Mouse (Mus musculus) mammary gland, adult 2 months (tissue): ENCODE data around the gene Gsdmc4. TPM values are rescaled to one million over a fixed set of nuclear protein-coding genes. Genes with fewer than 3 reads are reported as not detected.

Experiments used
- polyA plus RNA-seq: library from polyadenylated mRNA; depleted of rRNA; stranded (reverse); fragments of >200 nt; gene quantifications from 2 replicates; pipeline ENCODE4 v1.2.3, GENCODE M21; 2012; ENCODE audit warnings: low replicate concordance; rRNA removed

Gsdmc4 gene
- 0.06 TPM in 1 of 2 replicates, not detected in the other for polyA plus RNA-seq

GRCm38 (mm10) chr15:63912197-63912596 lies at the start of gene Gsdmc4:
Gene Gsdmc4, minus strand, starts transcription at chr15:63912297.

GRCm38 (mm10) chr15:63878458-63878857 lies 33.6 kb downstream of the Gsdmc4 start, which contains the start of gene Gsdmc3:
Gene Gsdmc3, minus strand, starts transcription at chr15:63878558.

Other genes starting within 250 kb of the Gsdmc4 start
- not detected in 2 replicates for gene Gsdmc2, start 67.1 kb downstream of the Gsdmc4 start, polyA plus RNA-seq
- 0.07 TPM in 1 of 2 replicates, not detected in the other for gene Gsdmc3, start 33.7 kb downstream of the Gsdmc4 start, polyA plus RNA-seq
- 21.6 and 58.0 TPM in 2 replicates for gene Fam49b, start 148.2 kb upstream of the Gsdmc4 start, polyA plus RNA-seq